Mouse (Mus musculus) kidney, adult 11 months (tissue): Measurements from ENCODE around the gene Retnlg.
"Not testable (repeated sequence)": the region's sequence is repeated elsewhere in the genome, so short reads cannot be mapped to it uniquely, and the experiment has no call there.

Experiments used
- DNase-seq: peaks from one replicate; pipeline ENCODE4 v3.0.0; 2022

Retnlg gene

GRCm38 (mm10) chr16:48872321-48872720 is at the start of gene Retnlg:
TSS of gene Retnlg (plus strand) at chr16:48872621.
- DNase-seq: no peak

- DNase-seq: no peak
Observed at GRCm38 (mm10) chr16:48826474-48826873, 45.9 kb upstream of the Retnlg start.

GRCm38 (mm10) chr16:48827625-48828024 is 44.8 kb upstream of the Retnlg start:
- DNase-seq: no peak

- DNase-seq: no peak
Observed at GRCm38 (mm10) chr16:48829060-48829459, 43.4 kb upstream of the Retnlg start.

- DNase-seq: no peak
Observed at GRCm38 (mm10) chr16:48832055-48832454, 40.4 kb upstream of the Retnlg start.

- DNase-seq: not testable (repeated sequence)
Observed at GRCm38 (mm10) chr16:48833626-48834025, 38.8 kb upstream of the Retnlg start.

- no peak for DNase-seq
Observed at GRCm38 (mm10) chr16:48842266-48842665, 30.2 kb upstream of the Retnlg start, which contains the start of gene Retnla. TSS of gene Retnla (plus strand) at chr16:48842551.

- DNase-seq: no peak
Observed at GRCm38 (mm10) chr16:48843671-48844386, 28.6 kb upstream of the Retnlg start.

GRCm38 (mm10) chr16:48865004-48865403 is 7.4 kb upstream of the Retnlg start:
- DNase-seq: not testable (repeated sequence)

- no peak for DNase-seq
Observed at GRCm38 (mm10) chr16:48867690-48868089, 4.7 kb upstream of the Retnlg start.

- no peak for DNase-seq
Observed at GRCm38 (mm10) chr16:48868663-48869062, 3.8 kb upstream of the Retnlg start.

GRCm38 (mm10) chr16:48869671-48870070 is 2.8 kb upstream of the Retnlg start:
- DNase-seq: no peak

GRCm38 (mm10) chr16:48871754-48872153 is 667 bp upstream of the Retnlg start:
- no peak for DNase-seq

GRCm38 (mm10) chr16:48890733-48891132 is 18.3 kb downstream of the Retnlg start:
- DNase-seq: no peak

- DNase-seq: no peak
Observed at GRCm38 (mm10) chr16:48899868-48900267, 27.4 kb downstream of the Retnlg start.

- DNase-seq: no peak
Observed at GRCm38 (mm10) chr16:48911184-48911583, 38.8 kb downstream of the Retnlg start.

GRCm38 (mm10) chr16:48913206-48913605 is 40.8 kb downstream of the Retnlg start:
- no peak for DNase-seq

GRCm38 (mm10) chr16:48923724-48924123 is 51.3 kb downstream of the Retnlg start:
- no peak for DNase-seq
